Mouse (Mus musculus): ENCODE data around the gene Krt222.

The Krt222 gene

GRCm38 (mm10) chr11:99242056-99242455, 1.8 kb downstream of the Krt222 start:
- DNase-seq (ENCODE audit: extremely low read depth, low read depth, low spot score) = no peak

- no peak for DNase-seq (ENCODE audit: extremely low read depth, low read depth, low spot score)
Observed at GRCm38 (mm10) chr11:99238468-99238867, 5.4 kb downstream of the Krt222 start.

GRCm38 (mm10) chr11:99231049-99231816, 12.7 kb downstream of the Krt222 start:
- DNase-seq (ENCODE audit: extremely low read depth, low read depth, low spot score) = no peak

GRCm38 (mm10) chr11:99230261-99231048, 13.4 kb downstream of the Krt222 start, which contains the start of gene Smarce1:
TSS of gene Smarce1 (minus strand) at chr11:99231017.
- no peak for DNase-seq (ENCODE audit: extremely low read depth, low read depth, low spot score)

GRCm38 (mm10) chr11:99229641-99230260, 14.1 kb downstream of the Krt222 start:
- DNase-seq (ENCODE audit: extremely low read depth, low read depth, low spot score) = no peak

GRCm38 (mm10) chr11:99226298-99226697, 17.6 kb downstream of the Krt222 start:
- no peak for DNase-seq (ENCODE audit: extremely low read depth, low read depth, low spot score)

GRCm38 (mm10) chr11:99223310-99223709, 20.6 kb downstream of the Krt222 start:
- DNase-seq (ENCODE audit: extremely low read depth, low read depth, low spot score) = no peak

- DNase-seq (ENCODE audit: extremely low read depth, low read depth, low spot score) = no peak
Observed at GRCm38 (mm10) chr11:99221811-99222210, 22.1 kb downstream of the Krt222 start.

- DNase-seq (ENCODE audit: extremely low read depth, low read depth, low spot score) = no peak
Observed at GRCm38 (mm10) chr11:99217248-99217986, 26.5 kb downstream of the Krt222 start.

- no peak for DNase-seq (ENCODE audit: extremely low read depth, low read depth, low spot score)
Observed at GRCm38 (mm10) chr11:99216181-99216580, 27.7 kb downstream of the Krt222 start.

GRCm38 (mm10) chr11:99212693-99213092, 31.2 kb downstream of the Krt222 start:
- DNase-seq (ENCODE audit: extremely low read depth, low read depth, low spot score) = no peak

GRCm38 (mm10) chr11:99211964-99212363, 31.9 kb downstream of the Krt222 start:
- DNase-seq (ENCODE audit: extremely low read depth, low read depth, low spot score) = no peak

GRCm38 (mm10) chr11:99208105-99208669, 35.7 kb downstream of the Krt222 start:
- DNase-seq (ENCODE audit: extremely low read depth, low read depth, low spot score) = no peak

GRCm38 (mm10) chr11:99207449-99207848, 36.4 kb downstream of the Krt222 start:
- DNase-seq (ENCODE audit: extremely low read depth, low read depth, low spot score) = peak; percentile 47

- no peak for DNase-seq (ENCODE audit: extremely low read depth, low read depth, low spot score)
Observed at GRCm38 (mm10) chr11:99206954-99207353, 36.9 kb downstream of the Krt222 start.

- DNase-seq (ENCODE audit: extremely low read depth, low read depth, low spot score) = no peak
Observed at GRCm38 (mm10) chr11:99189154-99189582, 54.7 kb downstream of the Krt222 start.

- no peak for DNase-seq (ENCODE audit: extremely low read depth, low read depth, low spot score)
Observed at GRCm38 (mm10) chr11:99187348-99187747, 56.5 kb downstream of the Krt222 start.

GRCm38 (mm10) chr11:99186836-99187235, 57.0 kb downstream of the Krt222 start:
- no peak for DNase-seq (ENCODE audit: extremely low read depth, low read depth, low spot score)
